Mouse (Mus musculus) cerebellum, adult 8-10 months (tissue): ENCODE measurements around the gene Olfr12.

Experiments
- DNase-seq: peaks from one replicate; pipeline ENCODE4 v3.0.0; 2022

Gene Olfr12

DNA sequence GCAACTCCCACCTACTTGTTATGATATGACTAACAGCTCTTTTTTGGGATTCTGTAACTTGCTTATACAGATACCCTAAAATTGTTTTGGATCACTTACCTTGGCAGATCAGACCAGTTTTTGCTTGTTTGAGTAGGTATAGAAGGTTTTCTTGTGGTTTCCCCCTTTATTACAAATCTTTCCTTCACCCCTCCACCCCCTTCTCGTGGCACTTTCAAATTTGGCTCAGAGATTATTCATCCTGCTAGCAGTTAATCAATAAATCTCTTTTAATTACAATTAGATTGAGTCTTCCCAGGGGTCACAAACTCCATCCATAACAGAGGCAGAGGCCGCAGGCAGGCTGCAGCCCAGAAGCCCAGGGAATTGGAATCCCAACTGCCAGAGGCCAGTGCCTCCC lies at the start of gene Olfr12:
TSS of gene Olfr12 (plus strand) at position 301 of the 400 bp plus-strand sequence.
- DNase-seq, result no peak

DNA sequence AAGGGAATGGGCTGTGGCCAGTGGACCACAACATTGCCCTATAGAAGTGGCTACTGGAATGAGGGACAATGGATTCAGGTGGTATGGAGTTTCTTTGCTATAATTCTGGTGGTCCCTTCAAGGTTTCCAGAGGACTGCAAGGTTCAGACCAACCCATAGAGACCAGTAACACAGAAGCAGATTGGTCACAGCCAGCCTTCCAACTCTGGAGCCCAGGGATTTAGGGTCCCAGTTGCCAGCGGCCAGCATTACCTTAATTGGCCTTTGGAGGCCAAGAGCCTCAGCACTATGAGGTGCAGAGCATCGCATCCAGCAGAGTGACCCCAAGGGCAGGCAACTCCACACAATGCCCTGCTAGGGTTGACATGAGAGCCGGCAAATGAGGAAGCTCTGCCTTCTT lies 46.6 kb upstream of the Olfr12 start, which contains the start of gene Olfr1413:
TSS of gene Olfr1413 (plus strand) at position 301 of the 400 bp plus-strand sequence.
- DNase-seq, result no peak

DNA sequence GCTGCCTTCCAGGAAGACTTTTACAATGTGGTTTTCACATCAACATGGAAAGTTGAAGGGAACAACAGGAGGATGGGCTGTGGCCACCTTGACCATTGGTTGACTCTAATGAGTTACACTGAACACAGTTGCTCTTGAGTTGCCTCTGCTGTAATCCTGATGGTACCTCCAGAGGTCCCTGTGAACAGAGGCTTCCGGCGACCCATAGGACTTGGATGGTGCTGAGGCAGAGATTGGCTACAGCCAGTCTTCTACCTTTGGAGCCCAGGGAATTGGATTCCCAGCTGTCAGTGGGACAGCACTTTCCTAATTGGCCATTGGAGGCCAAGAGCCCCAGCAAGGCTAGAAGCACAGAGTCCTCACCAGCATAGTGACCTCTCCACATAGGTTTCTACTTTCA lies 32.1 kb upstream of the Olfr12 start, which contains the start of gene Olfr1412:
TSS of gene Olfr1412 (plus strand) at position 301 of the 400 bp plus-strand sequence.
- no peak for DNase-seq

DNA sequence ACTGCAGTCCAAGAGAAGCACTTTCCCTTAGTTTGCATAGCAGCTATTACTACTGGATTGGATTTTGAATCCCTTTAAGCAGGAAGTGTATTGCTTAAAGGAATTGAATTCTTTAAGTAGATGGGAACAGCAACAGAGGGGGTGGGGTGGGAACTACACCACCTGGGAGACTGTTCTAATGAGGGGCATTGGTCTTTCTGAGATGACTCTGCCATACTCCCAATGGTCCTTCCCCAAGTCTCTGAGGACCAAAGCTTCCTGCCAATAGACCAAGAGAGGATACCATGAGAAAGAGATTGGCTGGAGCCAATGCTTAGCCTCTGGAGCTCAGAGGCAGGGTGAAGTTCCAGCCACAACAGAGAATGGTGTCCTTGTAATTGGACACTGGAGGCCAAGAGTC lies 23.5 kb upstream of the Olfr12 start, which contains the start of gene Olfr1411:
TSS of gene Olfr1411 (plus strand) at position 301 of the 400 bp plus-strand sequence.
- DNase-seq, result no peak

DNA sequence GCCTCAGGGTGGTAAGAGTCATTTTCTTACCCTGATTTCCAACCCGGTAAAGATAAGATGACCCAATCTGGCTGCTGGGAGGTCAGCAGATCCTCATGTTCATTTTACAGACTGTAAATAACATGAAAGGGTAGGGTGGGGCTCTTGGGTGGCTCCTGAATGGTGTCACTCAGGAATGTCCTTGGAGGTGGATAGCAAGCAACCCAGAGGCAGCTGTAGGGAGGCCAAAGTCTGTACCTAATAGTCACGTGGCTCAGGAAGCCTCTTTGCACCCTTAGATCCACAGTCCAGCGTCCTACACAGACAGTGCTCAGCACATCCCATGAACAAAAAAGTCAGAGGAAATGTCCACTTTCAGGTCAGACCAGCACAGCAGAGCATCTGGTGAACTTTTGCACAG lies 21.6 kb upstream of the Olfr12 start:
- DNase-seq, result no peak

DNA sequence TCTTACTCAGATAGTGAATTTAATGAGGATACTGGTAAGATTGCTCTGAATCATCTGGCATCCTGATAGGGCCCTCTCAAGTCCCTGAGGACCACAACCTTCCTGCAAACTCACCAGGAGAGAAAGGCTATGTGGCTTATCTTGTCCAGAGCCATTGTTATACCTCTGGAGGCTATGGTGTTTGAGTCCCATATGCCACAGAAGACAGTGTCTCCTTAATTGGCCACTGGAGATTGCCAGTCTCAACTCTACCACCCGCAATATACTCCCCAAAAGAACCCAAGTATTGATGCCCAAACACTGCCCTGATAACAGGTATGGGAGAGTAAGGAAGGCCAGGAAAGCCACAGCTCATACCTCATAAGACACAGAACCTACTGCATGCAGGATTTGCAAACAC lies 12.1 kb upstream of the Olfr12 start, which contains the start of gene Olfr1410:
TSS of gene Olfr1410 (plus strand) at position 301 of the 400 bp plus-strand sequence.
- DNase-seq, result no peak

DNA sequence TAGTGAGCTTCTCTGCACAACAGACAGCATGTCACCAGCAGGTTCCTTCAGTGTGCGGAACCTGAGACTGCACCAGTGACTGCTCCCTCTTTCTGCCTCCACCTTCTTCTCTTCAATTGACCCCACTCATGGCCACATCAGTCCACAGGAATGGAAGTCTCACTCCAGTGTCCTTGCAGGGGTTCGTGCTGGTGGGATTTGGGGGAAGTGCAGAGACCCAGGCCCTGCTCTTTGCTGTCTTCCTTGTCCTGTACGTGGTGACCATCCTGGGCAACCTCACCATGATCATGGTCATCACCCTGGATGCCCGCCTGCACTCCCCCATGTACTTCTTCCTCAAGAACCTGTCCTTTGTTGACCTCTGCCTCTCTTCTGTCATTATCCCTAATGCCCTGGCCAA lies 9.9 kb upstream of the Olfr12 start:
- no peak for DNase-seq

DNA sequence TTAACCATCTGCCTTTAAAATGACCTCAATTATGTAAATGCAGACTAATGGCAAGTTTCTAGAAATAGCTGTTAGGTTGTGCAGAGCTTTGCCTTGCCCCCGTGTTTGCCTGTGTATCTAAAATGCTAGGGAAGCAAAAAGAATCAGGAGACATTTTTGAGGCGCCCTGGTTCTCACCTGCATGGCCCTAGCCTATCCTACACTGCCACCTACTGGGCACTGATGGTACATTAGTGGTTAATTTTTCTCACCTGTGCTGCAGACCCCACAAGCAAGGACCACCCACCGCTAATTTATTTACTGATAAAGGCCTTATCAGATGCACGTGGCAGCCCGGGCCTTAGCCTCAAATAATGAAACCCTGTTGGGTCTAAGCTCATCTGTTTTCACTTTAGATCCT lies 6.6 kb upstream of the Olfr12 start:
- DNase-seq, result peak; percentile 63

DNA sequence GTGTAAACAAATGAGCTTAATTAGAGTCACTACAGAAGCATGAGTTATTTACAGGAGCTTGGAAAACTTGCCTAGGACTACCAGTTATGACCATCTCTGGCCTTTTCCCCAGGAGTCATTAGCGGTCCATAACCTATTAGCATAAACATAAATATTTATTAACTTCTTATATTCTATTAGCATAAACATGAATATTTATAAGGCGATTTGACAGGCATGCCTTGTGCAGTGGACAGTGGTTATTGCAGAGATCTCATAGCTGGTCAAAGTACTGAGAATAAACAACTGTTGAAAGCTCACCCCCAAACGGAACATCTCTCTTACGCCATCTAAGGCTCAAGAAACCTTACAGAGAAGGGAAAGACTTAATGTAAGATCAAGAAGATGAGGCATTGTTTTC lies 4.4 kb upstream of the Olfr12 start:
- DNase-seq, result no peak

DNA sequence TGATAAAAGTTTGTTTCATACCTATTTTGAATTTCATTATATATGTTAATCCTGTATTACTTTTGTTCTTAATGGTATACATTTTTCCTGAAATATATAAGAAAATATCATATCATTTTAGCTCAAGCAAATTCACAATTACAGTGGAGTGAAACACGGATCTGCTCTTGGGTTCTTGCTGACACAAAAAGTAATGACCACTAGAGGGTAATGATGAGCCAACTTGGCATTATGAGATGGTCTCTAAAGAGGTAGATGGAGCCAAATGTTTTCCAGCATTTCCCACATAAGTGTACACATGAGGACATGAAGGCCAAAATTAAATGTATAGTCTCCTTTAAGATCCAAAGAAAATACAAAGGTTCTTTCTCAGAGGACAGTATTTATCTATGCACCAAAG lies 3.1 kb upstream of the Olfr12 start:
- DNase-seq, result no peak

DNA sequence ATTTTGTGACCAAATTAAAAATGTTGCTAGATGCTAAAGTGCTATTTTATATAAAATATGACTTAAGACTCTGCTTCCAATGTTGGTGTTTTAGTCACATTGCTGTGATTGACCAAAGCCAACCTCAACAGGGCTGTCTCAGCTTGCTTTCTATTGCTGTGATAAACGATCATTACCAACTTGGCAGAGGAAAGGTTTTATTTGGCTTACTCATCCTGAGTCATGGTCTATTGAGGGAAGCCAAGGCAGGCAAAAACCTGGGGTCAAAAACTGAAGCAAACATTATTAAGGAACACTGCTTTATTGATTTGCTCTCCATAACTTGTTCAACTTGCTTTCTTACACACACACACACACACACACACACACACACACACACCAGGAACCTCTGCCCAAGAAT lies 1.5 kb upstream of the Olfr12 start:
- no peak for DNase-seq

DNA sequence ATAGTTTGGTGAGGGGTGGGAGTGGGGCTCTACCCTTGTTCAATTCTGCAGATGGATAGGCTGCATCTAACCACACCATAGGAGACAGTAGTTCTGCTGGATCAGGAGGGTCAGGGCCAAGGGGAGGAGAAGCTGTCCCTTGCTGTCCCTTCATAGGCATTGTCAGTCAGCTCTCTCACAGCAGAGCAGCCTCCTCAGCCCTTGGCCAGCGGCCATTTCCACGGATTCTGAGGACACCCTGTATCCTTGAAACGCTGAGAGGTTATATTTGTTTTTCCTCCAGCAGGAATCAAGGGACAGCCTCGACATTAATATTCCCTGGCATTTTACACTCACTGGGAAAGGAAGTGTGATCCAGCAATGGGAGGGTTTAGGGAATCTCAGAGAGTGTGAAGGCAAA lies 772 bp downstream of the Olfr12 start:
- no peak for DNase-seq

DNA sequence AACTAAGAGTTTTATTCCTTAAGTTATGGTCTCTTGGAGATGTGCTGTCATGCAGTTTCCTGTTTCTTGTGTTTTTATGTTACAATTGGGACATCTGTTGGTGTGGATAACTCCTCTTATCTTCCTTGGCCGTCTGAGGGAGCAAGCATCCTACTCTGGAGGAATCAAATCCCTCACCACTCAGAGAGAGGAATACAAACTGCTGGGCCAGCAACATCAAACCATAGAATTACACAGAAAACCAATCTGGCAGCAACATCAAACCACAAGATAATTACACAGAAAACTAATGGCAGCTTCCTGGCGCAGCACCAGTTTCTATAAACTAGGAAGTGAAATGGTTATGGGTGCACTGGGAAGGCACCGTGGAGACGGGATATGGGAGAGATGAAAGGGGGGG lies 10.6 kb downstream of the Olfr12 start:
- DNase-seq, result no peak

DNA sequence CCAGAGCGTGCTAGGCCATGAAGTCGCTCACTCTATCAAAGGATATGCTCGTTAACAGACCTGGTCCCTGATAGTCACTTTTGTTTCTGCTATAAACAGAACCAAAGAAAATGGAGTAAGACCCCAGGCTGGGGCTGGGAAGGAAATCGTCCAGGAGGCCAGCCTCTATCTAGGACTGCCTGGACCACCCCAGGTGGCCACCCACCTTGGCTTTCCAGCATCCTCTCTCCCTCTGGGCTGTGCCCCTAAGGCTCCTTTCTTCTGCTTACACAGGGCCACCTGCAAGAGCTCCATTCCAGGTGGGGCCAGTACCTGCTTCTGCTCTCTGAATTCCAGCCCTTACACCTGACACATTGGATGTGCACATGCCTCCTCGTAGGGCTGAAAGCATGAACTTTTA lies 14.6 kb downstream of the Olfr12 start:
- DNase-seq, result no peak

DNA sequence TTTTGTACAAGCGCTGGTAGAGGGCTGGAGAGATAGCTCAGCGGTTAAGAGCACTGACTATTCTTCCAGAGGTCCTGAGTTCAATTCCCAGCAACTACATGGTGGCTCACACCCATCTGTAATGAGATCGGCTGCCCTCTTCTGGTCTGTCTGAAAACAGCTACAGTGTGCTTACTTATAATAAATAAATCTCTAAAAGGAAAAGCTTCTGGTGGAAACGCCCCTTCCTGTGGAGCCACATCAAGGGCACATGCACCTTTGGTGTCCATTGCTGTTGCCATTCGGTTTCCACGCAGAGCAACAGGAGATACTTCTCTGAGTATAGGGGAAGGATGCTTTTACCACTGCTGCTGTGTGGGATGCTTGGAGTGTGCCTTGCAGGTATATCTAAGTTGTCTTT lies 15.4 kb downstream of the Olfr12 start:
- no peak for DNase-seq

DNA sequence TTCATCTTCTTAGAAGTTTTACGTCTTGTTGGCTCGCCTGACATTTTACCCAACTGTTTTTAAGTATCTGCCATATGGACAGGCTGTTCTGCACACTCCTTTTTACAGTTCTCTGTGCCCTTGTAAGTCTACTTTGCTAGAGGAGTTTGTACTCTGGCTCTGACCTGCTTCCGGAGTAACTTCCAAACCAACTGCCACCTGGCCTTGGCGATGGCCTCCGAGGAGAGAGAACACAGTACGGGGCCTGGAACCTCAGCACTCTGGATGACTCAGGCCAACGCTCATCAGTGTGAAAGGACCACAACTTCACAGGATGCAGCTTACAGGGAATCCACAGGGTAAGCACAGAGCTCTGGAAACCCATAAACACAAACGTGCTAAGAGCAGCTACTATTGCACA lies 16.1 kb downstream of the Olfr12 start:
- no peak for DNase-seq

DNA sequence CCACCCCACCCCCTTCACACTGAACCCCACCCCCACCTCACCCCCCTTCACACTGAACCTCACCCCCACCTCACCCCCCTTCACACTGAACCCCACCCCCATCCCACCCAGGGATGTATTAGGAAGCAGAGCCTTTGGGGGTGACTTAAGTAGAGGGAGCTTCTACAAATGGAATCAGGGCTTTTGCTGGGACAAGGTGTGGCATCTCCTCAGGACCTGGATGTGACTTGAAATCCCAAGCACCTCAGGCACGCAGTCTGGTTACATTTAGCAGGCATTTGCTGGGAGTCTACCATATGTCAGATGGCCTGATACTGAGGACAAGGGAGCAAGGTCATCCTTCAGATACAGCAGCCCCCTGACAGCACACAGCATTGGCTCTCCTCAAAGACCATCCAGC lies 17.0 kb downstream of the Olfr12 start:
- DNase-seq, result no peak

DNA sequence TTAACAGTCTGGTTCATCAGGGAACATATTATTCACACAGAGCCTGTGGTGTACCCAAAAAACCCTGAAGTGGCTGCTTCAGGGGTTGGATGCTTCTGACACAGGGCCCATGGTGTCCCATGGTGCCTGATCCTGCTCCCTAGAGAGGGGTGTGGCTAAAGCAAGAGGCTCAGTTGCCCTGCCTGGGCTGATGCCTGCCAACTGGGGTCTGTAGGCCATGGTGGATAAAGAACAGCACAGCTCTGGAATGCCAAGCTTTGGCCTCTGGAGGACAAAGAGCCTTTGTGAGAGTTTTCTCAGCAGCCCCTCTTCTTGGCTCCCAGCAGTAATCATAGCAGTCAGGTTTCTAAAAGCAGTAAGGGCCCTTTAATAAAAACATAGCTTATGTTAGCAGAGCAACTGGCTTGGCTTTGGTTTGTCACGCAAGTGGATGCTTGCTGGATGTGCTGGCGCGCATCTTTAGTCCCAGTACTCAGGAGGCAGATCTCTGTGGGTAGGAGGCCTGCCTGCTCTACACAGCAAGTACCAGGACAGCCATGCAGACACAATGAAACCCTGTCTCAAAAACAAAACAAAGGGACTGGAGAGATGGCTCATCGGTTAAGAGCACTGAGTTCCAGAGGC lies 17.5 kb downstream of the Olfr12 start:
- no peak for DNase-seq

DNA sequence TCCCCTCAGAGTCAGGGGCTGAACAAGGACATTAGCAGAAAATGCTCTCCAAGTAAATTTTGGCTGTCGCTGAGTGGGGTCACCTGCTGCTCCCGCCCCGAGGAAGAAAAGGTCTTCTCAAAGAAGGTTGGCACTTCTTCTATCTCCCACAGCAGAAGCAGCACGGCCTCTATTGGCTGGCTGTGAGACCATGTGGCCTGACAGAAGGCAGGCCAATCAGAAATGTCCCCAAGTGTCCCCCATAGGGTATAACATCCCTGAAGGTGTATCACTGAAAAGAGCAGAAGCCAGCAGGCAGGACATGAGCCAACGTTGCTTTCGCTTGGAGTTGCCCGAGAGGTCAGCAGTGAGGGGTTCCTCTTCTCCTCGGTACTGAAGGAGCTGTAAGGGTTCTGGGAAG lies 18.4 kb downstream of the Olfr12 start:
- no peak for DNase-seq

DNA sequence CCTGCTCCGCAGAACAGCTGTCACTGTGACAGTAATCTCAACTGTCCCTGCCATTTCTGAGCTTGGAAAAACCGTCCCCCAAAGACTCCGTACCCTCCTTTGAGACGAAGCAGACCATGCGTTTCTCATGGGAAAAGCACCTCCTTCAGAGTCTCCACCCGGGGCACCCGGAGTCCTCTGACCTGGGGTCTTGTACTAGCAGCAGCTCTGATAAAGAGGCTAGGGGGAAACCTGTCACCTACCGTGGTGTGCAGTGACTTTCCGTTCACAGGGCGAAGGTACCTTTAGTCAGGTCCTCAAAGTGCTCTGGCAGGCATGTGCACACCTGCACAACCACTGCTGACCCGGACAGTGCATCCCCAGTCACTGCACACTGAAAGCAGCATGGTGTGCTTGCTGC lies 19.1 kb downstream of the Olfr12 start:
- no peak for DNase-seq

DNA sequence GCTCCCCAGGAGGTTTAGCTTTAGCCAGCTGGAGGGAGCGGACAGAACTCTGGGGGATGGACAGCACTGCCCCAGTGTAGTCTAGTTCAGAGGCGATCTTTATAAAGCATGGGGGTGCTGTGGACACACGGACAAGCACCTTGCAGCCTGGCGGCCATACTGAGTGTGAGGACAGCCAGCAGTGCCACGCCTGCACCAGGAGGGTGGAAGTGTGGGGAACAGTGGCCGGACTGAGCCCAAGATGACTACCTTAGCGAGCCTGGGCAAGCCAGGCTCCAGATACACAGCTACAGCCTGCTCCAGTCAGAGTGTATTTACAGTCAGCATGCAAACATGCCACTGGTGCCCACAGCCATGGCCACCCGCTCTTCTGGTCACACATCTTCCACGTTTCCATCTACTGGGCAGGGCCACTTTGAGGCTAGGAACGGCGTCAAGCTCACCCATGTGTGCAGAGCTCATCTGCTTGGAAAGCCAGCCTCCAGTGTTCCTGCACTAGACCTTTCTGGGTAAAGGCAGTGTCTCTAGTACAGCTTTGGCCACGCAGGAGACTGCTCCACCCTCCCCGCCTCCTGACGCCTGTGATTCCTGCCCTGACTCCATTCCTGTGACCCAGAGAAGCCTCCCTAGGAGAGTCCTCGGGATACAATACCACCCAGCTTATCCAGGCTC lies 20.0 kb downstream of the Olfr12 start:
- no peak for DNase-seq

DNA sequence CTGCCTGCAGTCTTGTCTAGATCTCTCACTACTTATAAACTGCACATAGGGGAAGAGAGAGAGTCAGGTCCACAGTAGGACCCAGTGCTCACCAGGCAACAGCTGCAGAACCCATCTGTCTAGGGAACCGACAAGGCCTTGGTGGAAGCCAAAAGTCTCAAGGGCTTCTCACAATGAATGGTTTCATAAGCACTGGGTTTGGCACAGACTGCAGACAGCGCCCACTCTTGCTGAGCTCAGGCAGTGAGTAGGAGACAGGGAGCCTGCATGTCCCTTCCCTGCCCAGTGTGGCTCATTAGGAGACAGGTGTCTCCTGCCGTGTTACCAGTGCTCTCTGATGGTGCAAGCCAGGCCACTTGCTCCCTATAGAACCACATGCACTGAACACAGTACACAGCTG lies 20.6 kb downstream of the Olfr12 start:
- no peak for DNase-seq

DNA sequence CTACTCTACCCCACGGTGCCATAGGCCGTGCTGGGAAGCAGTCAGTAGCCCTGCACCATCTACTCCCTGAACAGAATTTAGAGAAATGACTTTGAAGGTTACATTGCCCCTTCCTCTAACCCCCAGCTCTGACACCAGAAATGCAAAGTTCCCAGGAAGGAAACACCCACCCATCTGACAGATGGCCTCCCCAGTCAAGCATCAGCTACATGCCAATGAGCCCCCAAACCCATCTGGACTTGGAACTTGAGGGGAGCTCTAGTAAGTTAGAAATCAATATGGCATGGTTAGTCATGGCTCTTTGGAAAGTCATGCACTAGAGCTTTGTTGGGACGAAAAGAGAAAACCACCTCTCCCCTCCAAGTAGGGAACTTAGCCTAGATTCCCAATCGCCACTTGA lies 21.1 kb downstream of the Olfr12 start:
- DNase-seq, result no peak

DNA sequence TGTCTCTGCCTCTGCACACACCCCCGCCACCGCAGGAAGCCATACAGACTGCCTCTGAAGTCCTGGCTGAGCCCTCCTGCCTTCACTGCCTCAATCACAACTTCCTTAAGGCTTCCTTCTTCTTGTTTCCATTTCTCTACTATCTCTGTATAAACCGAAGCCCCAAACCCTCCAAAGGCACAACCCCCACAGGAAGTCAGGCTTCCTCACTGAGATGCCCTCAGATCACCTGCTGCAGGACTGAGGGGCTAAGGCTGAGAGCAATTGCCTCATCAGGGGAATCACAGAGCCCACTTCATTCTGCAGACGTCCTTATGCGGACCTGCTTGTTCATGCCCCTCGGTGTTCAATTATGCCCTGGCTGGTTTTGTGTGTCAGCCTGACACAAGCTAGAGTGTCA lies 22.8 kb downstream of the Olfr12 start:
- no peak for DNase-seq
